Mouse (Mus musculus): ENCODE data around the gene Nacc1. TPM values are rescaled to one million over a fixed set of nuclear protein-coding genes. Genes with fewer than 3 reads are reported as not detected.
A peak's percentile ranks its signal among the peaks of the same experiment; 100 is the strongest.

Gene Nacc1
- polyA plus RNA-seq, 1 experiment from 2014 or later: 19.1 TPM

GRCm38 (mm10) chr8:84704867-84705831 lies 17.5 kb upstream of the Nacc1 start:
- 2% methylated on average over 59 of the region's 61 CpGs for WGBS (ENCODE audit: insufficient replicate concordance)
- peak overlapping the region; percentile 91 for H3K27ac ChIP-seq (ENCODE audit: low read depth, low read length)
- no peaks in the 10 kb centered on the region for H3K9me3 ChIP-seq (replicated peaks; ENCODE audit: control insufficient read depth, low read length)
- peaks cover 56% of the 10 kb centered on the region for H3K4me1 ChIP-seq (ENCODE audit: control insufficient read depth, insufficient read depth, low read length)
- H3K9ac ChIP-seq (ENCODE audit: low read depth, low read length): peak overlapping the region; percentile 74
- H3K36me3 ChIP-seq (ENCODE audit: control insufficient read depth, insufficient read depth, low read length): no peaks in the 10 kb centered on the region
- H3K4me3 ChIP-seq (ENCODE audit: low read depth, low read length): peak overlapping the region; percentile 51
- no peak for ATAC-seq (replicated peaks; ENCODE audit: insufficient number of reproducible peaks, low FRiP score, low TSS enrichment)
- H3K27me3 ChIP-seq (ENCODE audit: control insufficient read depth, insufficient read depth, low read length): peaks cover 66% of the 10 kb centered on the region
- H3K4me2 ChIP-seq: peak overlapping the region; percentile 79

- H3K27me3 ChIP-seq (ENCODE audit: control insufficient read depth, insufficient read depth, low read length): peaks cover 66% of the 10 kb centered on the region
- H3K27ac ChIP-seq (ENCODE audit: low read depth, low read length): peak overlapping the region; percentile 91
- no peaks in the 10 kb centered on the region for H3K9me3 ChIP-seq (replicated peaks; ENCODE audit: control insufficient read depth, low read length)
- 0 out of 2 replicates have a peak, but pooled peaks have one; percentile 24 for ATAC-seq (replicated peaks; ENCODE audit: insufficient number of reproducible peaks, low FRiP score, low TSS enrichment)
- H3K4me3 ChIP-seq (ENCODE audit: low read depth, low read length): peak overlapping the region; percentile 51
- peak overlapping the region; percentile 79 for H3K4me2 ChIP-seq
- no peaks in the 10 kb centered on the region for H3K36me3 ChIP-seq (ENCODE audit: control insufficient read depth, insufficient read depth, low read length)
- WGBS (ENCODE audit: insufficient replicate concordance): 2% methylated on average over 16 of the region's 16 CpGs
- peaks cover 57% of the 10 kb centered on the region for H3K4me1 ChIP-seq (ENCODE audit: control insufficient read depth, insufficient read depth, low read length)
- H3K9ac ChIP-seq (ENCODE audit: low read depth, low read length): peak overlapping the region; percentile 72
Measured at GRCm38 (mm10) chr8:84704356-84704755, 16.7 kb upstream of the Nacc1 start.

GRCm38 (mm10) chr8:84703466-84704249 lies 16.0 kb upstream of the Nacc1 start:
- no peak for ATAC-seq (replicated peaks; ENCODE audit: insufficient number of reproducible peaks, low FRiP score, low TSS enrichment)
- no peaks in the 10 kb centered on the region for H3K9me3 ChIP-seq (replicated peaks; ENCODE audit: control insufficient read depth, low read length)
- peak overlapping the region; percentile 79 for H3K4me2 ChIP-seq
- H3K4me3 ChIP-seq (ENCODE audit: low read depth, low read length): peak overlapping the region; percentile 51
- H3K9ac ChIP-seq (ENCODE audit: low read depth, low read length): peak overlapping the region; percentile 72
- H3K36me3 ChIP-seq (ENCODE audit: control insufficient read depth, insufficient read depth, low read length): no peaks in the 10 kb centered on the region
- 7% methylated on average over 38 of the region's 38 CpGs for WGBS (ENCODE audit: insufficient replicate concordance)
- peaks cover 61% of the 10 kb centered on the region for H3K27me3 ChIP-seq (ENCODE audit: control insufficient read depth, insufficient read depth, low read length)
- H3K4me1 ChIP-seq (ENCODE audit: control insufficient read depth, insufficient read depth, low read length): peaks cover 51% of the 10 kb centered on the region
- peak overlapping the region; percentile 91 for H3K27ac ChIP-seq (ENCODE audit: low read depth, low read length)

- Histone ChIP-seq H3K9ac (ENCODE audit: low read depth, low read length) (peak overlapping the region; percentile 72), H3K36me3 (ENCODE audit: control insufficient read depth, insufficient read depth, low read length) (peaks cover under 1% of the 10 kb centered on the region; the same call in 1 of the 2 replicates), H3K4me2 (peak overlapping the region; percentile 79), H3K27ac (ENCODE audit: low read depth, low read length) (peak overlapping the region; percentile 91), H3K4me1 (ENCODE audit: control insufficient read depth, insufficient read depth, low read length) (peaks cover 48% of the 10 kb centered on the region), H3K27me3 (ENCODE audit: control insufficient read depth, insufficient read depth, low read length) (peaks cover 55% of the 10 kb centered on the region), H3K9me3 (replicated peaks; ENCODE audit: control insufficient read depth, low read length) (no peaks in the 10 kb centered on the region), H3K4me3 (ENCODE audit: low read depth, low read length) (peak overlapping the region; percentile 51)
- 69% methylated on average over 6 of the region's 6 CpGs for WGBS (ENCODE audit: insufficient replicate concordance)
- no peak for ATAC-seq (replicated peaks; ENCODE audit: insufficient number of reproducible peaks, low FRiP score, low TSS enrichment)
Measured at GRCm38 (mm10) chr8:84702963-84703465, 15.4 kb upstream of the Nacc1 start.

GRCm38 (mm10) chr8:84702561-84702960 lies 14.9 kb upstream of the Nacc1 start:
- Histone ChIP-seq H3K9ac (ENCODE audit: low read depth, low read length) (peak overlapping the region; percentile 72), H3K4me2 (peak overlapping the region; percentile 79), H3K4me3 (ENCODE audit: low read depth, low read length) (peak overlapping the region; percentile 51), H3K9me3 (replicated peaks; ENCODE audit: control insufficient read depth, low read length) (no peaks in the 10 kb centered on the region), H3K27ac (ENCODE audit: low read depth, low read length) (peak overlapping the region; percentile 91), H3K36me3 (ENCODE audit: control insufficient read depth, insufficient read depth, low read length) (peaks cover 5% of the 10 kb centered on the region; the same call in 1 of the 2 replicates), H3K4me1 (ENCODE audit: control insufficient read depth, insufficient read depth, low read length) (peaks cover 44% of the 10 kb centered on the region), H3K27me3 (ENCODE audit: control insufficient read depth, insufficient read depth, low read length) (peaks cover 50% of the 10 kb centered on the region)
- ATAC-seq (replicated peaks; ENCODE audit: insufficient number of reproducible peaks, low FRiP score, low TSS enrichment): no peak
- whole genome bisulfite sequencing (ENCODE audit: insufficient replicate concordance): 69% methylated on average over 9 of the region's 9 CpGs

- peaks cover 38% of the 10 kb centered on the region for H3K27me3 ChIP-seq (ENCODE audit: control insufficient read depth, insufficient read depth, low read length)
- peak within 1 kb of the TSS; percentile 91 for H3K27ac ChIP-seq (ENCODE audit: low read depth, low read length)
- peak within 1 kb of the TSS; percentile 51 for H3K4me3 ChIP-seq (ENCODE audit: low read depth, low read length)
- peaks cover 32% of the 10 kb centered on the region for H3K4me1 ChIP-seq (ENCODE audit: control insufficient read depth, insufficient read depth, low read length)
- WGBS (ENCODE audit: insufficient replicate concordance): 4% methylated on average over 34 of the region's 34 CpGs
- H3K36me3 ChIP-seq (ENCODE audit: control insufficient read depth, insufficient read depth, low read length): peaks cover 18% of the 10 kb centered on the region
- H3K9ac ChIP-seq (ENCODE audit: low read depth, low read length): peak within 1 kb of the TSS; percentile 72
- no peaks in the 10 kb centered on the region for H3K9me3 ChIP-seq (replicated peaks; ENCODE audit: control insufficient read depth, low read length)
- ATAC-seq (replicated peaks; ENCODE audit: insufficient number of reproducible peaks, low FRiP score, low TSS enrichment): peak; percentile 86
- H3K4me2 ChIP-seq: peak within 1 kb of the TSS; percentile 79
Measured at GRCm38 (mm10) chr8:84700941-84701911, 13.6 kb upstream of the Nacc1 start, which contains the start of gene Lyl1. Gene Lyl1, plus strand, starts transcription at chr8:84701457.

- peaks cover 32% of the 10 kb centered on the region for H3K4me1 ChIP-seq (ENCODE audit: control insufficient read depth, insufficient read depth, low read length)
- H3K27ac ChIP-seq (ENCODE audit: low read depth, low read length): peak overlapping the region; percentile 91
- peak overlapping the region; percentile 29 for H3K4me2 ChIP-seq
- H3K4me3 ChIP-seq (ENCODE audit: low read depth, low read length): no peak overlapping the region
- WGBS (ENCODE audit: insufficient replicate concordance): 82% methylated on average over 5 of the region's 5 CpGs
- peaks cover 22% of the 10 kb centered on the region for H3K36me3 ChIP-seq (ENCODE audit: control insufficient read depth, insufficient read depth, low read length)
- no peaks in the 10 kb centered on the region for H3K9me3 ChIP-seq (replicated peaks; ENCODE audit: control insufficient read depth, low read length)
- ATAC-seq (replicated peaks; ENCODE audit: insufficient number of reproducible peaks, low FRiP score, low TSS enrichment): no peak
- H3K9ac ChIP-seq (ENCODE audit: low read depth, low read length): 0 out of 2 replicates have a peak overlapping the region, but pooled peaks have one; percentile 16
- H3K27me3 ChIP-seq (ENCODE audit: control insufficient read depth, insufficient read depth, low read length): peaks cover 36% of the 10 kb centered on the region
Measured at GRCm38 (mm10) chr8:84700526-84700925, 12.9 kb upstream of the Nacc1 start.

Data from heart, embryonic 11.5 days (tissue).